Mouse (Mus musculus): Measurements from ENCODE around the gene Fbxw11. TPM values are rescaled to one million over a fixed set of nuclear protein-coding genes. Genes with fewer than 3 reads are reported as not detected.

The Fbxw11 gene
- polyA plus RNA-seq (2014; fragmentation: Nextera tagmentation; extraction: Ambion mirVana), result 95.8 and 104 TPM in 2 replicates

GRCm38 (mm10) chr11:32642249-32642876 lies at the start of gene Fbxw11:
Gene Fbxw11 (plus strand): TSS chr11:32642724.
- Histone ChIP-seq H3K27ac (ENCODE audit: low read depth, low read length) (peak within 1 kb of the TSS; percentile 94), H3K9me3 (ENCODE audit: control insufficient read depth, low read length) (no peaks in the 10 kb centered on the region), H3K4me2 (ENCODE audit: low read depth, low read length, severe bottlenecking) (peak within 1 kb of the TSS; percentile 47), H3K36me3 (ENCODE audit: control insufficient read depth, insufficient read depth, low read length) (no peaks in the 10 kb centered on the region), H3K4me3 (ENCODE audit: low read depth, low read length) (peak within 1 kb of the TSS; percentile 99), H3K4me1 (replicated peaks; ENCODE audit: control insufficient read depth, insufficient read depth, low read length) (no peaks in the 10 kb centered on the region), H3K27me3 (ENCODE audit: control insufficient read depth, insufficient read depth, low read length) (no peaks in the 10 kb centered on the region), H3K9ac (ENCODE audit: low read length) (peak within 1 kb of the TSS; percentile 96)
- DNase-seq (ENCODE audit: low spot score), result peak; percentile 98
- peak; percentile 93 for ATAC-seq (replicated peaks; ENCODE audit: low FRiP score)
- under 1% methylated on average over 57 of the region's 64 CpGs for WGBS

DNA sequence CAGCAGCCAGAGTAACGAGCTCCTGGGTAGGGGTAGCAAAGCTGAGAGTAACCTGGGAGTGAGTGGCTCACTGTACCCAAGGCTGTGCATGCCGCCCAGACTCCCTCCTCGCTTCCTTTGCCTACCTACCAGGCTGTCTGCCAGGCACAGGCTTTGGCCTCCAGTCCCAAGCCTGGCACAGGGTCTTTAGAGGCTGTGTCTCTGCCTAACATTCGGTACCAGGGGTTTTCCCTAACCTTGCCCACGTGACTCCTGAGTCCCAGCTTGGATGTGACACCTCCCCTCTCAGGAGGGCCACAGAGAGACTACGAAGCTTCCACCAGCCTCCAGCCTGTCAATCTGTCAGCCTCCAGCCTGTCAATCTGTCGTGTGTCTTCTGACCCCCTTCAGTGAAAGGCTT lies 49.4 kb upstream of the Fbxw11 start:
- H3K27ac ChIP-seq (ENCODE audit: low read depth, low read length), result no peak overlapping the region
- H3K27me3 ChIP-seq (ENCODE audit: control insufficient read depth, insufficient read depth, low read length), result no peaks in the 10 kb centered on the region
- H3K9me3 ChIP-seq (ENCODE audit: control insufficient read depth, low read length), result 0 out of 2 replicates have a peak, but pooled peaks cover 4% of the 10 kb centered on the region
- ATAC-seq (replicated peaks; ENCODE audit: low FRiP score) (no peak), DNase-seq (ENCODE audit: low spot score) (peak; percentile 48)
- no peak overlapping the region for H3K4me2 ChIP-seq (ENCODE audit: low read depth, low read length, severe bottlenecking)
- no peaks in the 10 kb centered on the region for H3K36me3 ChIP-seq (ENCODE audit: control insufficient read depth, insufficient read depth, low read length)
- WGBS, result 73% methylated on average over 7 of the region's 7 CpGs
- H3K9ac ChIP-seq (ENCODE audit: low read length), result no peak overlapping the region
- no peaks in the 10 kb centered on the region for H3K4me1 ChIP-seq (replicated peaks; ENCODE audit: control insufficient read depth, insufficient read depth, low read length)
- no peak overlapping the region for H3K4me3 ChIP-seq (ENCODE audit: low read depth, low read length)

DNA sequence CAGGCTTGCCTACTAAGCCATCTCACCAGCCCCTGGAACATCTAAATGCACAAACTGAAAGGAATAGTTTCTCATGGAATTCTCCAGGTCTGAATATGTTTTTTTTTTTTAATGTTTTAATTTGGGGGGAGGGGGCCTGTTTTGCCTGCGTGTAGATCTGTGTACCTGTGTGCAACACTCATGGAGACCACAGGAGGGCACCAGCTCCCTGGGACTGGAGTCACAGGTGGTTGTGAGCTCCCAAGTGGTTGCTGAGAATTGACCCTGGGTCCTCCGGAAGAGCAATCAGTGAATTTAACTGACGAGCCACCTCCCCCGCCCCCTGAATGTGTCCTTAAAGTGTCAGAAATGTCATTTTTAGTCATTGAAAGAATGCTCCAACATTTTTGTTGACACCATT lies 48.4 kb upstream of the Fbxw11 start:
- ATAC-seq (replicated peaks; ENCODE audit: low FRiP score), result no peak
- H3K27me3 ChIP-seq (ENCODE audit: control insufficient read depth, insufficient read depth, low read length), result no peaks in the 10 kb centered on the region
- no peaks in the 10 kb centered on the region for H3K4me1 ChIP-seq (replicated peaks; ENCODE audit: control insufficient read depth, insufficient read depth, low read length)
- no peak overlapping the region for H3K9ac ChIP-seq (ENCODE audit: low read length)
- peak; percentile 31 for DNase-seq (ENCODE audit: low spot score)
- H3K4me2 ChIP-seq (ENCODE audit: low read depth, low read length, severe bottlenecking), result no peak overlapping the region
- H3K36me3 ChIP-seq (ENCODE audit: control insufficient read depth, insufficient read depth, low read length), result no peaks in the 10 kb centered on the region
- H3K4me3 ChIP-seq (ENCODE audit: low read depth, low read length), result no peak overlapping the region
- WGBS, result 94% methylated on average over 4 of the region's 4 CpGs
- 0 out of 2 replicates have a peak, but pooled peaks cover 4% of the 10 kb centered on the region for H3K9me3 ChIP-seq (ENCODE audit: control insufficient read depth, low read length)
- H3K27ac ChIP-seq (ENCODE audit: low read depth, low read length), result no peak overlapping the region

DNA sequence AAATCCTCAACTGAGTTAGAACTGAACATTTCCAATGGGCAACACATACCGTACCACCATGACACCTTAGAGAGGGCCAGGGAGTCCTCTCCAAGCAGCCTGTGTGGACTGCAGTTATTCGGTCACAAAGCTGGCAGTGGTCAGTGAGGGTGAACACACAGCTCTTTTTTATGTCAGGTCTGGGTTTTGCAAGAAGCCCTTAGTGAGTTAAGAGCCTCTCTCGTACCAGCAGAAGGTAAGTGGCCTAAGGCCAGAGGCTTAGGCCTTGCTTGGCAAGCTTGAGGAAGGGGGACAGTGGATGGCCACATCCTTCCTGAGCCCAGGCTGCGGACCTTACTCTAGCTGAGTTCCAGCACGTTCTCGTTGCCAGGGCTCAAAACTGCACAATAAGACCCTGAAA lies 42.2 kb upstream of the Fbxw11 start:
- 95% methylated on average over 6 of the region's 6 CpGs for WGBS
- Histone ChIP-seq H3K36me3 (ENCODE audit: control insufficient read depth, insufficient read depth, low read length) (no peaks in the 10 kb centered on the region), H3K9ac (ENCODE audit: low read length) (no peak overlapping the region), H3K27me3 (ENCODE audit: control insufficient read depth, insufficient read depth, low read length) (no peaks in the 10 kb centered on the region), H3K4me2 (ENCODE audit: low read depth, low read length, severe bottlenecking) (no peak overlapping the region), H3K4me1 (replicated peaks; ENCODE audit: control insufficient read depth, insufficient read depth, low read length) (0 out of 2 replicates have a peak, but pooled peaks cover 3% of the 10 kb centered on the region), H3K9me3 (ENCODE audit: control insufficient read depth, low read length) (no peaks in the 10 kb centered on the region), H3K4me3 (ENCODE audit: low read depth, low read length) (no peak overlapping the region), H3K27ac (ENCODE audit: low read depth, low read length) (no peak overlapping the region)
- no peak for ATAC-seq (replicated peaks; ENCODE audit: low FRiP score)
- no peak for DNase-seq (ENCODE audit: low spot score)

GRCm38 (mm10) chr11:32601528-32602323 lies 40.8 kb upstream of the Fbxw11 start:
- Histone ChIP-seq H3K27me3 (ENCODE audit: control insufficient read depth, insufficient read depth, low read length) (no peaks in the 10 kb centered on the region), H3K36me3 (ENCODE audit: control insufficient read depth, insufficient read depth, low read length) (no peaks in the 10 kb centered on the region), H3K4me2 (ENCODE audit: low read depth, low read length, severe bottlenecking) (no peak overlapping the region), H3K9me3 (ENCODE audit: control insufficient read depth, low read length) (no peaks in the 10 kb centered on the region), H3K27ac (ENCODE audit: low read depth, low read length) (no peak overlapping the region), H3K4me1 (replicated peaks; ENCODE audit: control insufficient read depth, insufficient read depth, low read length) (0 out of 2 replicates have a peak, but pooled peaks cover 3% of the 10 kb centered on the region), H3K4me3 (ENCODE audit: low read depth, low read length) (no peak overlapping the region), H3K9ac (ENCODE audit: low read length) (no peak overlapping the region)
- 44% methylated on average over 12 of the region's 12 CpGs for WGBS
- no peak for DNase-seq (ENCODE audit: low spot score)
- ATAC-seq (replicated peaks; ENCODE audit: low FRiP score), result peak; percentile 51; the same call in 1 of the 2 replicates

GRCm38 (mm10) chr11:32604663-32605062 lies 37.9 kb upstream of the Fbxw11 start:
- no peak for ATAC-seq (replicated peaks; ENCODE audit: low FRiP score)
- no peaks in the 10 kb centered on the region for H3K36me3 ChIP-seq (ENCODE audit: control insufficient read depth, insufficient read depth, low read length)
- H3K4me2 ChIP-seq (ENCODE audit: low read depth, low read length, severe bottlenecking), result no peak overlapping the region
- 0 out of 2 replicates have a peak, but pooled peaks cover 3% of the 10 kb centered on the region for H3K4me1 ChIP-seq (replicated peaks; ENCODE audit: control insufficient read depth, insufficient read depth, low read length)
- H3K9me3 ChIP-seq (ENCODE audit: control insufficient read depth, low read length), result no peaks in the 10 kb centered on the region
- WGBS, result 72% methylated on average over 4 of the region's 4 CpGs
- no peak for DNase-seq (ENCODE audit: low spot score)
- H3K9ac ChIP-seq (ENCODE audit: low read length), result no peak overlapping the region
- H3K27ac ChIP-seq (ENCODE audit: low read depth, low read length), result no peak overlapping the region
- H3K4me3 ChIP-seq (ENCODE audit: low read depth, low read length), result no peak overlapping the region
- no peaks in the 10 kb centered on the region for H3K27me3 ChIP-seq (ENCODE audit: control insufficient read depth, insufficient read depth, low read length)

DNA sequence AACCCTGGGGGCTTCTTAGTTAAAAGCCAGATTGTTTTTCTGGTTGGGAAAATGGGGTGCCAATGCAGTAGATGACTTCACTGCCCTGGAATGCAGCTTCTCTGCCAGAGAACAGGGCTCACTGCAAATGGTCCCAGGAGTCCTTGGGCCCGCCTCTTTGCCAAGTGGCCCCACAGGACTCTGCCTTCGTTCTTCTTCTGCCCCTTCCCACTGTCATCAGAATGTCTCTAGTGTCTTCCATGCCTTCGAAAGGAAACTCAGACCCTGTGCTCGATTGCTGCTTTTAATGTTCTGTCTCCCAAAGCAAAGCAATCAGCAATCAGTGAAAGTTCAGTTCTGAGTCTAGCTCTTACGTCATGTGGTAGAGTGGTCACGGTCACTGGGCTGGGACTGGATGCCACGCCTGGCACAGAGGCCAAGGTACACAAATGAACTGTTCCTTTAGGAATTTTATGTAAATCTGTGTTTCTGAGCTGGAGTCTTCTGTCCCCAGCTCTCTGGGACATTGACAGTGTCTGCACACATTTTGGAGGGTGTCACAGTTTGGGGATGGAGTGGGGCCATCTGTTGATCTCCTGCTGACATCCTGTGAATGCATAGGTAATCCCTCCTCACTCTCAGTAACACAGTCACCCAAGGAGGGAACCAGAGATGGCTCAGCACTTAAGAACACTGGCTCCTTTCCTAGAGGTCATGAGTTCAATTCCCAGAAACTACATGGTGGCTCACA lies 37.2 kb upstream of the Fbxw11 start:
- WGBS, result 73% methylated on average over 7 of the region's 7 CpGs
- ATAC-seq (replicated peaks; ENCODE audit: low FRiP score) (no peak), DNase-seq (ENCODE audit: low spot score) (no peak)
- Histone ChIP-seq H3K27ac (ENCODE audit: low read depth, low read length) (no peak overlapping the region), H3K4me3 (ENCODE audit: low read depth, low read length) (no peak overlapping the region), H3K27me3 (ENCODE audit: control insufficient read depth, insufficient read depth, low read length) (no peaks in the 10 kb centered on the region), H3K9me3 (ENCODE audit: control insufficient read depth, low read length) (no peaks in the 10 kb centered on the region), H3K36me3 (ENCODE audit: control insufficient read depth, insufficient read depth, low read length) (no peaks in the 10 kb centered on the region), H3K4me1 (replicated peaks; ENCODE audit: control insufficient read depth, insufficient read depth, low read length) (0 out of 2 replicates have a peak, but pooled peaks cover 3% of the 10 kb centered on the region), H3K9ac (ENCODE audit: low read length) (no peak overlapping the region), H3K4me2 (ENCODE audit: low read depth, low read length, severe bottlenecking) (no peak overlapping the region)

DNA sequence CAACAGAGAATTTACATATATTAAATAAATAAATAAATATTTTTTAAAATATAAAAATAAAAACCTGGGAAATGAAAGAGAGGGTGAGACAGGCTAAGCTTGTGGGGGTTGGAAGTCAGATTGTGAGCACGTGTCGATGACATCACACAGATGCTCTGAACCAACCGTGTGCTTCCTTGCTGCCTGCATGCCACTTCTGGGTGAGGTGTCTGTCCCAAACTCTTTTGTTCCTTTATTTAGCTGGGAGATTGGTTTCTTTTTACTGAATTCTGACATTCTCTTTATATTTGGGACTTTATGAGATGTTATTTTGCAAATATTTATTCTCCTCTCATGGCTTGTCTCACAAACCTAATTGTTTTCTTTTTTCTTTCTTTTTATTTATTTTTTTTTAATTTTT lies 36.6 kb upstream of the Fbxw11 start:
- no peaks in the 10 kb centered on the region for H3K9me3 ChIP-seq (ENCODE audit: control insufficient read depth, low read length)
- no peak overlapping the region for H3K4me2 ChIP-seq (ENCODE audit: low read depth, low read length, severe bottlenecking)
- no peaks in the 10 kb centered on the region for H3K27me3 ChIP-seq (ENCODE audit: control insufficient read depth, insufficient read depth, low read length)
- 93% methylated on average over 3 of the region's 3 CpGs for WGBS
- H3K9ac ChIP-seq (ENCODE audit: low read length), result no peak overlapping the region
- H3K4me3 ChIP-seq (ENCODE audit: low read depth, low read length), result no peak overlapping the region
- H3K27ac ChIP-seq (ENCODE audit: low read depth, low read length), result no peak overlapping the region
- DNase-seq (ENCODE audit: low spot score) (no peak), ATAC-seq (replicated peaks; ENCODE audit: low FRiP score) (no peak)
- 0 out of 2 replicates have a peak, but pooled peaks cover 3% of the 10 kb centered on the region for H3K4me1 ChIP-seq (replicated peaks; ENCODE audit: control insufficient read depth, insufficient read depth, low read length)
- H3K36me3 ChIP-seq (ENCODE audit: control insufficient read depth, insufficient read depth, low read length), result no peaks in the 10 kb centered on the region
